Mouse (Mus musculus) liver, adult (tissue): ENCODE data around the gene Unc80.

ENCODE experiments used
- GATA4 ChIP-seq: IDR thresholded peaks from 2 replicates; pipeline ENCODE4 v1.6.1; 2014; ENCODE audit warnings: mild to moderate bottlenecking, low read length; ENCODE audit not compliant: insufficient replicate concordance

Gene Unc80

DNA sequence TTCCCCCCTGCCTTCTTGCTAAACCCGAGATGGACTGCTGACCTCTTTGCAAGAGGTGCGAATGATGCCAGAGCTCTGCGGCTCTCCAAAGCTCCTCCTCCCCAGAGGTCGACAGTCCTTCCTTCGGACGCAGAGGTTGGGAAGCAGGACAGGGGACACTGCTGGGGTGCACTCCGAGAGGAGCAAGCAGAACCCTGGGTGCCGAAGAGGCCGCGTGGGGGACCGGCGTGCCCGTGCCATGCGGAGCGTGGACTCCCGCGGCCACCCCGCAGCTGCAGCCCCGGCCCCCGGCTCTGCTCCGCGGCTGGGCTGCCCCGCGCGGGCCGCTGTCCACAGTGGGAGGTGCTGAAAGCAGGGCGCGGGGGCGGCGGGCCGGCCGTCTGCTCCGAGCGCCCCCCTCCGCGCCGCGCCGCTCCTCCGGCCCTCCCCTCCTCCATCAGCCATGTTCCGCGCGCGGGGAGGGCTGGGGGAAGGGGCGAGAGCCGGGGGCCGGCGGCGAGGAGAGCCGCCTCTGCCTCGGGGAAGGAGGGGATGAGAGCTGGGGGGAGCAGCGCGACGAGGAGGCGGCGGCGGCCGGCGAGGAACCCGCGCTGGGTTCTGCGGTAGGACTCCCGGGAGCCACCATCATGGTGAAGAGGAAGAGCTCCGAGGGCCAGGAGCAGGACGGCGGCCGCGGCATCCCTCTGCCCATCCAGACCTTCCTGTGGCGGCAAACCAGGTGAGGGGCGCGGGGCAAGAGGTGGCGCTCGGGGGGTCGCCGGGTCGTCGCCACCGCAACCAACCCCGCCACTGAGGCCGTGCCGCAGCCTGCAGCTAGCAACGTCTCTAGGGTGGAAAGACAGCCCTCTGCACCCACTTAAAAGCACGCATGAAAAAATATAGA is at the start of gene Unc80:
TSS of gene Unc80 (plus strand) at position 547 of the 883 bp plus-strand sequence.
- TF ChIP-seq GATA4 = no peak

DNA sequence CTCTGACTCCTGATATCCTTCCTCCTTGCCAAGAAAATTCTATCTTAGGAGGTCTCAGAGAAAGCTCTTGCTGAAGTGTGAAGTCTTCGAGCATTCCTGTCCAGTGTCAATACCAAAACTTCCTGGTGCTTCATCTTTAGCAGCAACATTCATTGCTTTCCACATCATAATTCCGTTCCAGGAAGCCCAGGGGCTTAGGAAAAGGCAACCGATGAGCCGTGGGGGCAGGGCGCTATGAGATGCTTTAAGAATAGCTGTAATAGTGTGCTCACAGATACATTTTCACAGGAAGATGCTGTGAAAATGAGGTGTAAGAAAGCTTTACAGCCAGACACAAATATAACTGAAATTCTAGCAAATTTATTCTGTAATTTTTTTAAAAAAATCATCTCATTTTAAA is 42.1 kb upstream of the Unc80 start:
- TF ChIP-seq GATA4 = no peak

DNA sequence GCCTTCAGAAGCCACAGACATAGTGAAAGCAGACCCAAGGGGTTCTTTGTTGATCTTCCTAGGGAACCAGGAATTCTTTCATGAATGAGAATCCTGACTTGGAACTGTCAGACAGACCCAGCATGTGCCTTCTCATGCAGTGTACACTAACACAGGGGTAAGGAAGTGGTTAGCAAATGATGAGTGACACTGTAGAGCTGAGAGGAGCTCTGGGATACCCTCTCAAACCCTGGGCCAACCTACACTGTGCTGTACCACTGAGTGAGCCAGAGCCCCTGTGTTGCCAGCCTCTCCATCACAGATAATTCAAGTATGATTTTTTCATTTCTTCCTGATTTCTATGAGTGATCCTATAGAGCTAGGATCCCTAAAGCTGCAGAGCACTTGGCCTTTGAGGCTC is 37.2 kb upstream of the Unc80 start:
- TF ChIP-seq GATA4 = no peak

DNA sequence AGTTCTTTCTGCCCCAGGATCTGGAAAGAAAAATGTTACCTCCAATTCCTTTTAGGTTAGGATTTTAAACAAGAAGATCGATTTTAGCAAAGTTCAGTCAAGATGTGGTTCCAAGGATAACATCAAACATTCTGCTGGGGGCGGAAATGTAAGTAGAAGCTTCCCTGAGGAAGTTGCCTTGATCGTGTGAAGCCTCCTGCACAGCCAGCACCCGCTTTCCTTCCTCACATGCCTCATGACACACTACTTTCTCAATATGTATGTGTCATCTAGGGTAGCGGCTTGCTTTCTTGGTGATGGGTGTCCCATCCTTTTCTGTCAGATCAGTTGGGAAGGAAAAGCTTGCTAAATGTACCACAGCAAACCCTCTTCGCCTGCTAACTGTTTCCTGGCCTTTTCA is 36.7 kb upstream of the Unc80 start:
- TF ChIP-seq GATA4 = no peak

DNA sequence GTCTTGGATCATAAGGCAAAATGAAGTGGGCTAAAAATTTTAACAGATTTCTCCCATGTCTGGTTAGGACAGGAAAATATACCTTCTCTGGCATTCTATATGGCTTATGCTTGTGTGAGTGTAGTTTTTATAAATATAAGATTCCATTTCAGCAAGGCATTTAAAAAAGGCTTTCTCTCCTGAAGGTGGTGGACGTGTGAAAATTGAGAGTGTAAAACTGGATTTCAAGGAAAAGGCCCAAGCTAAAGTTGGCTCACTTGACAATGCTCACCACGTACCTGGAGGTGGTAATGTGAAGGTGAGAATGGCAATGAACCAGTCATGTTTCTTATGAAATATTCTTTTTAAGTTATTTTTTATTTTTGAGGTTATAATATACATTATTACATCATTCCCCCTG is 30.1 kb upstream of the Unc80 start:
- no peak for TF ChIP-seq GATA4

DNA sequence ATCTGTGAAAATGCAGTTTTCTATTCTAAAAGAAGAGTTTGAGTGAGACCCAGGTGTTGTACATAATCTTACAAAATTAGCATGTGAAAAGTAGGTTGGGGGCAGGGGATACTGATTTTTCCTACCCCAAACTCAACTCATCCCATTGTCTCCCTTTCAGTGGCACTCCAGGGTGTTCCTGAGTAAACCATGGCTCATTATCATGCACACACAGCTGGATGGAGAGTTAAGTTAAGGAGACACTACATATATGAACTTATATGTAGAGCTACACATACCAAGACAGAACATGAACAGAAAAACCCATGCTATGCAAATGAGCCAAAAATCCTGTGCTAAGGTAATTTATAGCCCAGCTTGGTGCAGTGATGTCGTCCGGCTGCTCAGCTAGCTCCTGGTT is 25.2 kb upstream of the Unc80 start:
- no peak for TF ChIP-seq GATA4

DNA sequence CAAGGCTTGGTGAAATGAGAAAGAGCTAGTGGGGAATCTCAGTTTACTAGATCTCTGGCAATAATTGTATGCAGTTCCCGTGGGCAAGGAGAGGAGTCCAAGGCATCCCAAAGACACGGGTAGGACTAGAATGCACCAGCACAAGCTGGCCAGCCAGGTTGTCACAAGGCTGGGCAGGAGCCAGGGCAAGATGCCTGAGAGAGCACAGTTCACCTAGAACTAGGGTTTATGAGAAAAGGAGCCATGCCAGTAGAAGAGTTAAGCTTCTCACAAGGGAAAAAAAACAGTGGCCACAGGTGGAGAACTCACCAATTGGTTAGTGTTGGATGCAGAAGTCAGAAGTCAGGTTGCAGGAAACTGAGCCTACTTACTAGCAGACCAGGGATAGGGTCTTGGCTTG is 18.7 kb upstream of the Unc80 start:
- no peak for TF ChIP-seq GATA4

DNA sequence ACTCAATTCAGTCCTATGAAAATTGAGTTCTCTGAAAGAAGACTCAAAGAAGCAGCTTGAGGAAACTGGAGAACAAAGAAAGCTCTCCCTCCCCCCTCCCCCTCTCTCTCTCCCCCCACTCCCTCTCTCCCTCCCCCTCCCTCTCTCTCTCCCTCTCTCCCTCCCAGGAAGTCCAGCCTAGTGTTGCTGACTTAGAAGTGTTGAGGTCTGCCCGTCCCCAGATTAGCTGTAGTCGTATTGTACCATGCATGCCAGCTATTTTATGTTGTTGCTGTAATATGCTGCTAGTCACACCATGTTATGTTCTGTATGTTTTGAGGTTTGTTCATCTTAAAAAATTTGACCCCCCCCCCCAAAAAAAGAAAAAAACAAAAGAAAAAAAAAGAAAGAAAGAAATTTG is 11.6 kb upstream of the Unc80 start:
- TF ChIP-seq GATA4 = no peak

DNA sequence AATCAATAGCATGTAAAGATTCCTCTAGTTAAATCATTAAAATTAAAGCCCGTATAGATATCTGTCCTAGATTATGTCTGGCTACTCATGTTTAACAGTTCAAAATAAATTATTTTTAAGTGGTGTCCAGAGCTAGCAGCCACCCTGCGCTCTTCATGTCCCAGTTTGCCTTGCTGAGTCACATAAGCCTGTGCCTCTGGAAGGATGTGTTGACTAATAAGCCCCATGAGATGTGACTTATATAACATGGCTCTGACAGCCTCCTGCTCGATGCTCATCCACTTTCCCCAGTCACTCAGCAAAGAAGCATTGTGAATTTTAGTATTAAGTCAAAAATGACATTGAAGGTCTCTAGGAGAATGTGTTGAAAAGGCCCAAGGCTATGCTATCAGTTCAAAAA is 10.4 kb upstream of the Unc80 start:
- no peak for TF ChIP-seq GATA4

DNA sequence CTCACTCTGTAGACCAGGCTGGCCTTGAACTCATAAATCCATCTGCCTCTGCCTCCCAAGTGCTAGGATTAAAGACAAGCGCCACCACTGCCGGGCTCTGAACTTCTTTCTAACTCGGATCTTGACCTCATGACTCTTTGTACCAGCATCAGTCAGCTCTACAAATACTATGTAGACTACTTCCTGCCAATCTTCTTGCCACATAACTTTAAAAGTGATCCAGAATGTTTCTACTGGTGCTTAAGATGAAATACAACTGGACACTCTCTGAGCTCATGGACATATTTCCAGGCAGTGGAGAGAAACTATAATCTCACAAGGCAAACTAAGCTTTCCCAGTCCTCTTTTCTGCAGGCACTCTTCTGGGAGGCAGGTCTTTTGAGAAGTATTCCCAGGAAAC is 8.8 kb upstream of the Unc80 start:
- no peak for TF ChIP-seq GATA4

DNA sequence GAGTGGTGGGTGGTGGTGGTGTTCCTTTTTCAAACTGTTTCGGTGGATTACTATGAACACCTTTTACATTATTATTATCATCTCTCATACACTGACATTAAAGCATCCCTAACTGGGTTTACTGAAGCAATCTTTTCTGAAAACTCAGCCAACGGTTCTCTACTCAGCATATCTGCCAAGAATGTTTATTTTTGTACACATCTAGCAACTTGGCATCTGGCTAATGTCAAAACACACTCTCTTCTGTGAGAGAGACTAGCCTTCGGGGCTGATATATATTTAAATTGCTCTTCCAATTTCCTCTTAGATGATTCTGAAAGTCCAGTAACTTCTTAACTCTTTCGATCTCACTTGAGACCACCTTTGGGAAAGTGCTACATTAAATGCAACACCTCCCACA is 7.3 kb upstream of the Unc80 start:
- TF ChIP-seq GATA4 = no peak

DNA sequence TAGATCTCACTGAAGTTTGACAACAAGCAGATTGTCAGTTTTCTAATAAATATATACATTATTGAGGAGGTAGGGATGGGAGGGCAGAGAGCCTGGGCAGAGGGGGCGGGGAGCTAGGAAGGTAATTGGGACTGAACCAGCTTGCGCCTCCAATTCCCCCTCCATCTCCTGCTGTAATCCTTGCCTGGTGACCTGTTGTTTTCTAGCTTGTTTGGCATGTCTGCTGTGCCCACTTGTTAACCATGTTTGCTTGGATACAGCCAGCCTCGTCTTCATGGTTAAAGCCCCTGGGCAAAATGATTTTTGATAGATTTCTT is 495 bp downstream of the Unc80 start:
- no peak for TF ChIP-seq GATA4

DNA sequence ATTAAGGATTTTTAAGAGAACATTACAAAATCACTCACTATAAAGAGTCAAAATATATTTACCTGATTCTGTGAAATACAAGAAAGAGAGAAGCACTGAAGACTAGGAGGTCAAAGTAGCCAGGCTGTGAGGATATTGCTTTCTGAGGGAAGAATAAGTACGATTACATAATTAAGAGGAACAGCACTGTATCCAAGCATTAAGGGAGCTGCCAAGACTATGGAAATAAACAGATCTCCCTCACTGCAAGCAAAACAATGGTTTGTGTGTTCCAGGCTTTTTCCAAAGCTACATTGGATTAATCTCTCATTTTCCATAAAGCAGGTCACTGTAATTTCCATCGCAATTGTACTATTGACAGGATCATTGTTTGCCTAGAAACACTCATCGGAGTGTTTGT is 14.6 kb downstream of the Unc80 start:
- no peak for TF ChIP-seq GATA4

DNA sequence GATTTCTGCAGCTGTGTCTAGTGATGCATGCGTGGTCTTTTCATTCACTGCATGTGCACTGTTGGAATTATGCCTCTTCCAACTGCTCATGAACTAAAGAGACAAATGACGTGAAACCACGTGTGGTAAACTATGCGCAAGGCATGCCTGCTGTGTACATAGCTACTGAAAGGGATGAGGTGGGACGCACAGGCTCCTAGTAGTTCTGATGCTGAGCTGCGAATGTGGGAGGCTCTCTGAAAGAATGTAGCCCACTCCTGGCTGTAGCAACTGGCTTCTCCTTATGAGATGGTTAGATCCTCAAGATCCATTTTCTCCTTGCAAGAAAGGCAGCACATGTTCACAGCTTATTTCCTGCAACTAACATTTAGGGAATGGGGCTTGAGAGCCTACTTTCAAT is 24.9 kb downstream of the Unc80 start:
- no peak for TF ChIP-seq GATA4

DNA sequence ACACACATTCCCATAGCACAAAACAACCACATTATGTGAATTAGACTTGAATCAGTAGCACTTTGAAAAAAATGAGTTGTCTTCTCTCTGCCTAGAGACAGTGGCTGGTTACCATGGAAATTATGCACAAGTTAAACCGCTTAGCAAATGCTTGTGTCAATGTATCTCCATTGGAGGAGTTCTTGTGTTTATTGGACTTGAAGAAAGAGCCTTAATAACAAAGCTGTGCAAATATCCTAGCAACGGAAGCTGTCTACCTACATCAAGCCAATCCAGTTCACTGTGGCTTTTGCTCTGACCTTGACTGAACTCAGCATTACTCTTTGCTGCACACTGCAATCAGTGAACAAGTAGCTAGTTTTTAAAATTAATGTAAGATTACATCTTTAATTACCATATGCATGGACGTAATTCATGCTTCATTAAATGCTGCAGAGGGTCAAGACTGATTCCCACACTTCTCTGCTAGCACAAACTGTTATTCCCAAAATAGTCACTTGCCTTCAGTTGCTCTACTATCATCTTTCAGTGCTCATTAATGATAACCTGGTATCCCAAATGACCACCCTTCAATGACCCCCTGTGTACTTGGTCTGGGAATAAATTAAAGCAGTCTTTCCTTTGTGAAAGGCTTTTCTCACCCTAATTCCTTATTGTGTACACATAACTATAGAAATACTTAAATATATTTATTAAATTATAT is 27.3 kb downstream of the Unc80 start:
- no peak for TF ChIP-seq GATA4

DNA sequence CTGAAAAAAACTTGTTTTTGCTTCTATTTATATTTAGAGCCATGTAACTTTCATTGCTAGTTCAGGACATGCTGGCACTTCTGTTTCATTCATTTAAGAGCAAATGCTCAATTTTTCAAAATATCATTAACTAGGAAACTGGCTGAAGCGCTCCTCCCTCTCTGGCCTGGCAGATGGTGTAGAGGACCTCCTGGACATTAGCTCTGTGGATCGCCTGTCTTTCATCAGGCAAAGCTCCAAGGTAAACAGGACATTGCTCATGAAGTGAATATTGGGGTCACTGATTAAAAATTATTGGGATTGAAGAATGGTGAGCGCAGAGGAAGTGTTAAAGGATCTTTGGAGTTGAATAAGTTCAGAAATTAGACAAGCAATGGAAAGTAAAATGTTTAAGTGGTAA is 82.6 kb downstream of the Unc80 start:
- TF ChIP-seq GATA4 = no peak
